Mouse (Mus musculus) lung, postnatal 4 days (tissue): Measurements from ENCODE around the gene Krtap1-4.
"Not testable (repeated sequence)": the region's sequence is repeated elsewhere in the genome, so short reads cannot be mapped to it uniquely, and the experiment has no call there.

Experiments used
- DNase-seq, 2 experiments: peaks; one replicate each; pipeline ENCODE4 v3.0.0; 2021

Krtap1-4 gene

GRCm38 (mm10) chr11:99583245-99583704 lies at the start of gene Krtap1-4:
Gene Krtap1-4 (minus strand): TSS chr11:99583654.
- no peak for DNase-seq

GRCm38 (mm10) chr11:99630890-99631289 lies 47.4 kb upstream of the Krtap1-4 start:
- DNase-seq = no peak

- DNase-seq = no peak
Measured at GRCm38 (mm10) chr11:99628138-99628537, 44.7 kb upstream of the Krtap1-4 start, which contains the start of gene Krtap4-1. Gene Krtap4-1 (minus strand): TSS chr11:99628238.

- DNase-seq = no peak
Measured at GRCm38 (mm10) chr11:99620335-99620734, 36.9 kb upstream of the Krtap1-4 start, which contains the start of gene Gm11562. Gene Gm11562 (minus strand): TSS chr11:99620435.

GRCm38 (mm10) chr11:99614796-99615363 lies 31.4 kb upstream of the Krtap1-4 start, which contains the start of gene Krtap2-4:
Gene Krtap2-4 (minus strand): TSS chr11:99614846.
- DNase-seq = no peak

- not testable (repeated sequence) for DNase-seq
Measured at GRCm38 (mm10) chr11:99610089-99610488, 26.6 kb upstream of the Krtap1-4 start, which contains the start of gene Gm11937. Gene Gm11937 (minus strand): TSS chr11:99610189.

GRCm38 (mm10) chr11:99609126-99609525 lies 25.7 kb upstream of the Krtap1-4 start:
- no peak for DNase-seq

GRCm38 (mm10) chr11:99603208-99603607 lies 19.8 kb upstream of the Krtap1-4 start, which contains the start of gene Gm11938:
Gene Gm11938 (minus strand): TSS chr11:99603308.
- not testable (repeated sequence) for DNase-seq

GRCm38 (mm10) chr11:99597742-99598141 lies 14.3 kb upstream of the Krtap1-4 start, which contains the start of gene Krtap9-3:
Gene Krtap9-3 (minus strand): TSS chr11:99598105.
- DNase-seq = not testable (repeated sequence)

- DNase-seq = no peak
Measured at GRCm38 (mm10) chr11:99590981-99591380, 7.5 kb upstream of the Krtap1-4 start, which contains the start of gene Krtap1-3. Gene Krtap1-3 (minus strand): TSS chr11:99591339.

- DNase-seq = no peak
Measured at GRCm38 (mm10) chr11:99585096-99585495, 1.6 kb upstream of the Krtap1-4 start.

- no peak for DNase-seq
Measured at GRCm38 (mm10) chr11:99581564-99581963, 1.9 kb downstream of the Krtap1-4 start.

GRCm38 (mm10) chr11:99581051-99581450 lies 2.4 kb downstream of the Krtap1-4 start:
- no peak for DNase-seq

- DNase-seq = no peak
Measured at GRCm38 (mm10) chr11:99580636-99581035, 2.8 kb downstream of the Krtap1-4 start, which contains the start of gene Krtap1-5. Gene Krtap1-5 (minus strand): TSS chr11:99581016.

- peak; percentile 73 to 83 for DNase-seq
Measured at GRCm38 (mm10) chr11:99574106-99574505, 9.3 kb downstream of the Krtap1-4 start.

GRCm38 (mm10) chr11:99573164-99573563 lies 10.3 kb downstream of the Krtap1-4 start:
- no peak for DNase-seq

- DNase-seq = no peak
Measured at GRCm38 (mm10) chr11:99566530-99566929, 16.9 kb downstream of the Krtap1-4 start, which contains the start of gene Krtap3-1. Gene Krtap3-1 (minus strand): TSS chr11:99566630.

- no peak for DNase-seq
Measured at GRCm38 (mm10) chr11:99562580-99562979, 20.9 kb downstream of the Krtap1-4 start.

- DNase-seq = no peak
Measured at GRCm38 (mm10) chr11:99559366-99559765, 24.1 kb downstream of the Krtap1-4 start, which contains the start of gene Gm11939. Gene Gm11939 (minus strand): TSS chr11:99559466.

- no peak for DNase-seq
Measured at GRCm38 (mm10) chr11:99557976-99558745, 25.3 kb downstream of the Krtap1-4 start.

GRCm38 (mm10) chr11:99556753-99557152 lies 26.7 kb downstream of the Krtap1-4 start, which contains the start of gene Krtap3-2:
Gene Krtap3-2 (minus strand): TSS chr11:99556853.
- no peak for DNase-seq

GRCm38 (mm10) chr11:99556195-99556594 lies 27.3 kb downstream of the Krtap1-4 start:
- DNase-seq = no peak

- no peak for DNase-seq
Measured at GRCm38 (mm10) chr11:99550765-99551164, 32.7 kb downstream of the Krtap1-4 start, which contains the start of gene Krtap3-3. Gene Krtap3-3 (minus strand): TSS chr11:99550865.
